Mouse (Mus musculus) midbrain, embryonic 10.5 days (tissue): ENCODE measurements around the gene Notch2. TPM values are rescaled to one million over a fixed set of nuclear protein-coding genes. Genes with fewer than 3 reads are reported as not detected.

ENCODE experiments used
- DNase-seq: peaks from one replicate; pipeline ENCODE4 v3.0.0-alpha.2; 2017; ENCODE audit warnings: low spot score
- H3K27ac ChIP-seq: fragments of 300-500 bp; sonication (generic); replicated peaks from 2 replicates; pipeline ENCODE4 v1.5.1; 2016; ENCODE audit warnings: mild to moderate bottlenecking
- H3K27me3 ChIP-seq: fragments of 300-500 bp; sonication (generic); 2 replicates; pipeline ENCODE4 v1.6.1; 2016; ENCODE audit warnings: low read depth, mild to moderate bottlenecking; ENCODE audit not compliant: poor library complexity, severe bottlenecking
- H3K36me3 ChIP-seq: fragments of 300-500 bp; sonication (generic); 2 replicates; pipeline ENCODE4 v1.6.1; 2016; ENCODE audit warnings: mild to moderate bottlenecking, moderate library complexity
- H3K4me1 ChIP-seq: fragments of 300-500 bp; sonication (generic); 2 replicates; pipeline ENCODE4 v1.6.1; 2016
- H3K4me3 ChIP-seq: fragments of 300-500 bp; sonication (generic); 2 replicates; pipeline ENCODE4 v1.5.1; 2016; ENCODE audit warnings: mild to moderate bottlenecking, moderate library complexity
- H3K9me3 ChIP-seq: fragments of 300-500 bp; sonication (generic); replicated peaks from 2 replicates; pipeline ENCODE4 v1.6.1; 2016; ENCODE audit warnings: mild to moderate bottlenecking
- WGBS: fragments of 180-500 bp; shearing (Covaris S2); methylation state at CpG from one replicate; pipeline ENCODE4 v1.1.7; 2016; 5-methylcytosine and 5-hydroxymethylcytosine counted together
- polyA plus RNA-seq: library from polyadenylated mRNA; unstranded; fragments of >200 nt; fragmentation: Nextera tagmentation; extraction: Ambion mirVana; gene quantifications from 2 replicates; pipeline ENCODE4 v1.2.1, GENCODE M21; 2016

Notch2 gene
- 16.1 and 16.6 TPM in 2 replicates for polyA plus RNA-seq

DNA sequence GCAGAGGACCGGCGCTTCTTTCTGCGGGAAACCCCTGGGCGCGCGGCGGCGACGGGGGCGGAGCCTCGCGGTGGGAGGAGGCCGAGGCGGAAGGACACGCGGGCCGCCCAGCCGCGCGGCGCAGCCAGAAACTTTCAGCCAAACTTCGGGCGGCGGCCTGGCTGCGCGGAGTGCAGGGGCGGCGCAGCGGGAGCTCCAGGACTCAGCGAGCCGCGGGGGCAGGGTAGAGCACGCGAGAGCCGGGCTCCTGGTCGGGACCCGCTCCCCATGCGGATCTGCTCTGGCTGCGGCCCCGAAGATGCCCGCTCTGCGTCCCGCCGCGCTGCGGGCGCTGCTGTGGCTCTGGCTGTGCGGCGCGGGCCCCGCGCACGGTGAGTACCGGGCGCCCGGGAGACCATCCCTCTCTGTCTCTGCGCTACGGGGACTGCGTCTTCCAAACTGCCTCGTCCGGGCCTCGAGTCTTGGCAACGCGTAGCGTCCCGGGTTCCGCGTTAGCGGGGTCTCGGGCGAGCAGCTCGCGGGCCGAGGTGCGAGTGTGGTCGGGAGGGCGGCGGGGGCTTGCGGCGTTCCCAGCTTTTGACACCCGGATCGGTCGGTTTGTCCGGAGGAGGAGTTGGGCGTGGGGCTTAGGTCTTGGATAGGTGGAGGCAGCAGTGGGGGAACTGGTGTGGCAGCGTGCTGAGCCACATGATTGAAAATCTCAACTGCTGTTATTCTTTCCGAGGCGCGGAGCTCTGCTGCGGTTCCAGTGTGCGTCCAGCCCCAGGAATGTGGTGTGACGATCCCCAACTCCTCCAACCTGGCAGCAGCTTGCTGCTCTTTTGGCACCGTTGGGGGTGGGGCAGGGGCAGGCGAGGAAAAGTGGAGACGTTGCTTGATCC lies at the start of gene Notch2:
Notch2 (plus strand) TSS at position 127 of the 881 bp plus-strand sequence.
- H3K27ac ChIP-seq: peak within 1 kb of the TSS; percentile 96
- WGBS: under 1% methylated on average over 95 of the region's 95 CpGs
- peak within 1 kb of the TSS; percentile 94 for H3K4me3 ChIP-seq
- H3K9me3 ChIP-seq: no peaks in the 10 kb centered on the region
- peaks cover 75% of the 10 kb centered on the region for H3K4me1 ChIP-seq
- DNase-seq: peak; percentile 95
- no peaks in the 10 kb centered on the region for H3K36me3 ChIP-seq
- H3K27me3 ChIP-seq: peaks cover 18% of the 10 kb centered on the region

GRCm38 (mm10) chr3:97964878-97965353 lies 48.4 kb upstream of the Notch2 start:
- peak; percentile 28 for DNase-seq
- WGBS: 77% methylated on average over 14 of the region's 14 CpGs
- Histone ChIP-seq H3K27me3 (no peaks in the 10 kb centered on the region), H3K4me3 (no peak overlapping the region), H3K36me3 (no peaks in the 10 kb centered on the region), H3K9me3 (no peaks in the 10 kb centered on the region), H3K27ac (no peak overlapping the region), H3K4me1 (peaks cover 21% of the 10 kb centered on the region)

DNA sequence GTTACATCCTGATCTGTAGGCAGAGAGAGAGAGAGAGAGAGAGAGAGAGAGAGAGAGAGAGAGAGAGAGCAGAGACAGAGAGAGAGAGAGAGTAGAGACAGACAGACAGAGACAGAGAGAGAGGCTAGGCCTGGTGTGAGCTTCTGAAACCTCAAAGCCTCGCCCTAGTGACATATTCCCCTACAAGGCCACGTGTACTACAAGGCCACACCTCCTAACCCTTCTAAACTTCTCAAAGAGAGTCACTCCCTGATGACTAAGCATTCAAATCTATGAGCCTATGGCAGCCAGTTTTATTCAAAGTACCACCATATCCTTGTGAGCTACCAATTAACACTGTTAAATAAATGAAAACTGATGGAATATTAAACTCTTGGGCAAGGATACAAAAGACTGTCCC lies 45.7 kb upstream of the Notch2 start:
- no peaks in the 10 kb centered on the region for H3K36me3 ChIP-seq
- 0 out of 2 replicates have a peak, but pooled peaks cover 6% of the 10 kb centered on the region for H3K27me3 ChIP-seq
- H3K9me3 ChIP-seq: no peaks in the 10 kb centered on the region
- H3K4me3 ChIP-seq: no peak overlapping the region
- H3K4me1 ChIP-seq: peaks cover 20% of the 10 kb centered on the region
- DNase-seq: no peak
- H3K27ac ChIP-seq: no peak overlapping the region
- 55% methylated on average over 2 of the region's 2 CpGs for WGBS

DNA sequence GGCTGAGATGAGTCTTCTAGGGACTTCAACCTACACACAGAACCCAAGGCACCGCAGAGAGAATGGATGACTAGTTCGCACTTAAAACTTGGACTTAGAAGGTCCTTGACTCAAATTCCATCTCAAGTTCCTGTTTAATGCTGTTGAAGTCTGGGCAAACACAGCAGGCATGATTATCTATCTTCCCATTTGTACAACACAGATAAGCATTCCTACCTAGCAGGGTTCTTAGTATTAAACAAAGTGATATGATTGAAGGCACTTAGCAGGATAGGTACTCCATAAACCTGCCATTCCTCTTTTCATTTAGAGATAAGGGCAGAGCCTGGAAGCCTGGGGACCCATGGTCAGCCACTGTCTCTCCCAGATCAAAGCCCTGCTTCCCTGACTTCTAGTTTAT lies 45.1 kb upstream of the Notch2 start:
- H3K4me3 ChIP-seq: no peak overlapping the region
- H3K27me3 ChIP-seq: 0 out of 2 replicates have a peak, but pooled peaks cover 6% of the 10 kb centered on the region
- no peaks in the 10 kb centered on the region for H3K36me3 ChIP-seq
- DNase-seq: no peak
- WGBS: 92% methylated on average over 2 of the region's 2 CpGs
- H3K9me3 ChIP-seq: no peaks in the 10 kb centered on the region
- no peak overlapping the region for H3K27ac ChIP-seq
- peaks cover 24% of the 10 kb centered on the region for H3K4me1 ChIP-seq

- DNase-seq: no peak
- H3K4me3 ChIP-seq: no peak overlapping the region
- H3K4me1 ChIP-seq: peaks cover 25% of the 10 kb centered on the region
- 79% methylated on average over 1 of the region's 1 CpGs for WGBS
- H3K36me3 ChIP-seq: no peaks in the 10 kb centered on the region
- no peak overlapping the region for H3K27ac ChIP-seq
- no peaks in the 10 kb centered on the region for H3K9me3 ChIP-seq
- H3K27me3 ChIP-seq: 0 out of 2 replicates have a peak, but pooled peaks cover 6% of the 10 kb centered on the region
These were observed 44.3 kb upstream of the Notch2 start for GRCm38 (mm10) chr3:97969019-97969418.

- DNase-seq: no peak
- Histone ChIP-seq H3K4me3 (no peak overlapping the region), H3K27ac (peak overlapping the region; percentile 47; the same call in 1 of the 2 replicates), H3K9me3 (peaks cover 5% of the 10 kb centered on the region; the same call in 1 of the 2 replicates), H3K27me3 (0 out of 2 replicates have a peak, but pooled peaks cover 6% of the 10 kb centered on the region), H3K4me1 (peaks cover 25% of the 10 kb centered on the region), H3K36me3 (no peaks in the 10 kb centered on the region)
- 25% methylated on average over 7 of the region's 7 CpGs for WGBS
These were observed 42.2 kb upstream of the Notch2 start for GRCm38 (mm10) chr3:97971117-97971516.

GRCm38 (mm10) chr3:97972200-97972599 lies 41.1 kb upstream of the Notch2 start:
- Histone ChIP-seq H3K4me1 (peaks cover 25% of the 10 kb centered on the region), H3K36me3 (no peaks in the 10 kb centered on the region), H3K27ac (peak overlapping the region; percentile 47), H3K4me3 (no peak overlapping the region), H3K9me3 (peaks cover 5% of the 10 kb centered on the region; the same call in 1 of the 2 replicates), H3K27me3 (0 out of 2 replicates have a peak, but pooled peaks cover 6% of the 10 kb centered on the region)
- DNase-seq: no peak
- 59% methylated on average over 5 of the region's 5 CpGs for WGBS

DNA sequence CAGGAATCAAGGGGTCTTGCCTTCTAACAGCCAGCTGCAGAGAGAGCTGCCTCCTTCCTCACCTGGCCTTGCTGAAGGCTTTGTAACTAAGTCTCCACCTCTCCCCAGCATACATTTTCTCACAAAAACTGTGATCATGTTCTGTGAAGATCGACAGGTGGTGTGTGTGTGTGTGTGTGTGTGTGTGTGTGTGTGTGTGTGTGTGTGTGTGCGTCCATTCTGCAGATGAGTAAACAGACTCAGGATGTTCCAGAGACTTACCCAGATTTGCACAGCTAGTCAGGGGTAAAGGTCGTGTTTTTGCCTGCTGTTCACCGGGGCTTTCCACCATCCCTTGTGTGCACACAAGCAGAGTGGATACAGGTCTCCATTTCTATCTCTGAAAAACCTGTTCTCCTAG lies 40.6 kb upstream of the Notch2 start:
- no peak for DNase-seq
- Histone ChIP-seq H3K27me3 (0 out of 2 replicates have a peak, but pooled peaks cover 6% of the 10 kb centered on the region), H3K4me1 (peaks cover 29% of the 10 kb centered on the region), H3K27ac (peak overlapping the region; percentile 47; the same call in 1 of the 2 replicates), H3K36me3 (no peaks in the 10 kb centered on the region), H3K9me3 (peaks cover 5% of the 10 kb centered on the region; the same call in 1 of the 2 replicates), H3K4me3 (no peak overlapping the region)
- 73% methylated on average over 4 of the region's 4 CpGs for WGBS

DNA sequence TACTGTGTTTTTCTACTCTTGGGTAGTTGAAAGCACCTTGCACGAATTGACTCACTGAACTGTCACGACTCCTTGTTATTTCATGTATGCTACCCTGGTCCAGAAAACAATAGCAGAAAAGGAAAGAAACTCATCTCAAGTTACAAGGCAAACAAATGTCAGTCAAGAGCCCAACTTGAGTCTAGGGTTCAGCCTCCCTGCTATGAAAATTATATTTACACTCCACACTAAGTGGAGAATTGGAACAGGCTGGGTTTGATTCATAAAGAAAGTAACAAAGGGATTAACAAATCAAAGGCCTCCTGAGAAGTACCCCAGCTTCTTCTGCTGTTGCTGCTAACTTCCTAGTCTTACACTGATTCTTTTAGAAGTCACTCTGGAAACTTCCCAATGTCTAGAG lies 40.0 kb upstream of the Notch2 start:
- peaks cover 5% of the 10 kb centered on the region; the same call in 1 of the 2 replicates for H3K9me3 ChIP-seq
- WGBS: 37% methylated on average over 2 of the region's 2 CpGs
- DNase-seq: no peak
- no peaks in the 10 kb centered on the region for H3K36me3 ChIP-seq
- 0 out of 2 replicates have a peak, but pooled peaks cover 6% of the 10 kb centered on the region for H3K27me3 ChIP-seq
- H3K27ac ChIP-seq: no peak overlapping the region
- H3K4me1 ChIP-seq: peaks cover 30% of the 10 kb centered on the region
- no peak overlapping the region for H3K4me3 ChIP-seq

- no peaks in the 10 kb centered on the region for H3K36me3 ChIP-seq
- 90% methylated on average over 6 of the region's 6 CpGs for WGBS
- H3K4me3 ChIP-seq: no peak overlapping the region
- H3K9me3 ChIP-seq: peaks cover 5% of the 10 kb centered on the region; the same call in 1 of the 2 replicates
- no peak overlapping the region for H3K27ac ChIP-seq
- H3K27me3 ChIP-seq: 0 out of 2 replicates have a peak, but pooled peaks cover 6% of the 10 kb centered on the region
- DNase-seq: no peak
- H3K4me1 ChIP-seq: peaks cover 30% of the 10 kb centered on the region
These were observed 39.0 kb upstream of the Notch2 start for GRCm38 (mm10) chr3:97974197-97974770.

DNA sequence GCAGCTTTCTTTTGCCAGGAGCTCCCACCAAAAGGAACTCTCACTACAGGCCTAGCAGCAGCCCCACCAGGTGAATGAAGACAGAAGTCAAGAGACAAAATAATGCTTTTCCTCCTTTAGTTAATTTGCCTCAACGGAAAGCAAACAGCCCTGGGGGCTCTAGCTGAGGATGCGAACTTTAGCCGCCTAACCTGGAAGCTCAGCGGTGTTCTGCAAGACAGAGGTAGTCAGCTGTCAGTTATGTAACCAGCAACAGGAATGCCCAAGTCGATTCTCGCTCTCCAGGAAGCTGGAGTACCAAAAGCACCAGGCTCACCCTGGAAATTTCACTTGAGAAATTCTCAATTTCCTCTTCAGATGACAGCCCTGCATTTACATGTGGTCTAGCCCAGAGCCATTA lies 36.6 kb upstream of the Notch2 start:
- peaks cover 5% of the 10 kb centered on the region; the same call in 1 of the 2 replicates for H3K9me3 ChIP-seq
- H3K4me3 ChIP-seq: no peak overlapping the region
- WGBS: 60% methylated on average over 6 of the region's 6 CpGs
- no peak overlapping the region for H3K27ac ChIP-seq
- no peaks in the 10 kb centered on the region for H3K36me3 ChIP-seq
- H3K4me1 ChIP-seq: peaks cover 22% of the 10 kb centered on the region
- DNase-seq: no peak
- 0 out of 2 replicates have a peak, but pooled peaks cover 1% of the 10 kb centered on the region for H3K27me3 ChIP-seq

GRCm38 (mm10) chr3:97978710-97979109 lies 34.6 kb upstream of the Notch2 start:
- peaks cover 5% of the 10 kb centered on the region; the same call in 1 of the 2 replicates for H3K9me3 ChIP-seq
- no peaks in the 10 kb centered on the region for H3K36me3 ChIP-seq
- 69% methylated on average over 2 of the region's 2 CpGs for WGBS
- H3K4me1 ChIP-seq: peaks cover 5% of the 10 kb centered on the region
- no peak overlapping the region for H3K27ac ChIP-seq
- no peaks in the 10 kb centered on the region for H3K27me3 ChIP-seq
- DNase-seq: no peak
- no peak overlapping the region for H3K4me3 ChIP-seq
